Mouse (Mus musculus) regulatory T cell (primary cell): ENCODE measurements around the gene Zc3hc1.
"Not testable (repeated sequence)": the region's sequence is repeated elsewhere in the genome, so short reads cannot be mapped to it uniquely, and the experiment has no call there.

Source experiments
- in situ Hi-C: fragments of 300-600 bp; cut with MboI, MseI; formaldehyde crosslinking; loops from one replicate; pipeline ENCODE4 v1.15.1; 2025; ENCODE audit warnings: high pct_unique_total_duplicates

The Zc3hc1 gene

DNA sequence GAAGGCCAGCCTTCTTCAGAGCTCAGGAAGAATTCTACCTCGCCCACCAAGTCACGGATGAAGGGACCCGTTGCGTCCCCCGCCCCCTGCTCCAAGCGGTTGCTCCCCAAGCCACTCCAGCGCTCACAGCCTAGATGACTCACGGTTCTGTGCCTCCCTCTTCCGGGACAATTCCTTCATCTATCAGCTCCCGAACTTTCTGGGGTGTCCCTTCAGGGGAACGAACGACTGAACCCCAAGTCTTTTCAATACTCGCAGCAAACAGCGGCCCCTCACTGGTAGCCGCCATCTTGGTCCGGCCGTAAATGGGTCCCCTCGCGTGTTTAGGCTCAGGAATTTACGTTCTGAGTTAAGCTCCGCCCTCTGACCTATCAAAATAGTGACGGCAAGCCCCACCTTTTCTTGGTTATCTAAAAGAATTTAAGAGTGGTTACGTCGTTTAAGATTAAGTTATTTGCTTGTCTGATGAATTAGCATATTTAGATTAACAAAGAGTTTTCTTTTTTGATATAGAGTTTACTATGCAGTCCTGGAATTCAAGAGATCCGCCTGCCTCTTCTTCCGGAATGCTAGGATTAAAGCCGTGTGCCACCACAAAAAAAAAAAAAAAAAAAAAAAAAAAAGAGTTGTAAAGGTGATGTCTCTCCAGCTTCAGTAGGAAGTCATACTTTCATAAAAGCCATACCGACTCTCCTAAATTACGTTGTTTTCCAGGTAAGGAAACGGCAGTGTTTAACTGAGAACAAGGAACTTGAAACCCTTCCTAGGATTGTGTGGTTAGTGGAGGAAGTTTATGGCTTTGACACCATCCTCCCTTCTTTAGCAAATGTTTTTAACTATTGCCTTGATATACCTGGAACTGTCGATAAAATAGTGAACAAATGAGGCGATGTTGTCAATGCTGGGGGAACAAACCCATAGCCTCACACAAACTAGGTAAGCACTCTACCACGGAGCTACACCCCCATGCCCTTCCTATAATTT lies at the start of gene Zc3hc1:
Zc3hc1 (minus strand) TSS at position 315 of the 984 bp plus-strand sequence.
- in situ Hi-C loops: no loop called here

DNA sequence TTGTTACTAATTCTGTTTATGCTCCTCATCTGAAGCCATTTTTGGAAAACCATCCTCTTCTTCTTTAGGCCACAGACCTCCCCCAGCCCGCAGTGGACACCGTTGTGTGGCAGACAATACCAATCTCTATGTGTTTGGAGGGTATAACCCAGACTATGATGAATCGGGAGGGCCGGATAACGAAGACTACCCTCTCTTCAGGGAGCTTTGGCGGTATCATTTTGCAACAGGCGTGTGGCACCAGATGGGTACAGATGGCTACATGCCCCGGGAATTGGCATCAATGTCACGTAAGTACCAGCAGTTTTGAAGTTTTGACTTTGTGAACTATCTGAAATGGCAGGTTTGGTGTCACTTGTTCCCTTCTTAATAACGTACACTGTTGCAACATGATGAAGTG lies 48.7 kb upstream of the Zc3hc1 start:
- in situ Hi-C loops: no loop called here

DNA sequence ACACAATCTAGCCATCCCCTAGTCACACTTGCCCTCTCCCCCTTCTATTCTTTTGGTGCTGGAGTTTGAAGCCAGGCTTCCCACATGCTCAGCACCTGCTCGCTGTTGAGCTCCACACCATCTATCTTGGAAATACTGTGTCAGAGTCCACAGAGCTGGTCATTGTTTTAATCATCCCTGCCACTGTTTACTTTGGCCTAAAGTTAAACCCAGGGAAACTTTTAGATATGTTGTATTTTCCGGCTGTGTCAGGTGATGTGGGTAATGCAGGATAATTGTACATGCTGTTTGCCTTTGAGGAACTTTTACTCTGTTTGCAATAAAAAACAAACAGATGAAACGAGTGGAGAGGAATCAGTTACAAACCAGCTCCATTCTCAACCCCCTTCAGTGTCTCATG lies 46.2 kb upstream of the Zc3hc1 start:
- in situ Hi-C loops: no loop called here

DNA sequence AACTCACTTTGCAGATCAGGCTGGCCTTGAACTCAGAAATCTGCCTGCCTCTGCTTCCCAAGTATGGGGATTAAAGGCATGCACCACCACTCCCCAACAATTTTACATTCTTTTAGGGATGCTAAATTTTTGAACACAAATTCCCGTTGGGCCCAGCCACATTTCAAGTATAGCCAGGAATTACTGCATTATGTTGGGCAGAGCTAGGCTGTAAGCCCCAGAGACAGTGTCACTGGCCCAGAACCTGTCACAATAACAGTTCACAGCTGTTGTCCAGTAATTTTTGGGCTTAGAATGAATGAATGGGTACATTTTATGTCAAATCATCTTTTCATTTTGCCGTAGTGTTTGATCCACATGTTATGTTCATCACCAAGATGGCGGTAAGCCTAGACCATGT lies 45.6 kb upstream of the Zc3hc1 start:
- in situ Hi-C loops: no loop called here

DNA sequence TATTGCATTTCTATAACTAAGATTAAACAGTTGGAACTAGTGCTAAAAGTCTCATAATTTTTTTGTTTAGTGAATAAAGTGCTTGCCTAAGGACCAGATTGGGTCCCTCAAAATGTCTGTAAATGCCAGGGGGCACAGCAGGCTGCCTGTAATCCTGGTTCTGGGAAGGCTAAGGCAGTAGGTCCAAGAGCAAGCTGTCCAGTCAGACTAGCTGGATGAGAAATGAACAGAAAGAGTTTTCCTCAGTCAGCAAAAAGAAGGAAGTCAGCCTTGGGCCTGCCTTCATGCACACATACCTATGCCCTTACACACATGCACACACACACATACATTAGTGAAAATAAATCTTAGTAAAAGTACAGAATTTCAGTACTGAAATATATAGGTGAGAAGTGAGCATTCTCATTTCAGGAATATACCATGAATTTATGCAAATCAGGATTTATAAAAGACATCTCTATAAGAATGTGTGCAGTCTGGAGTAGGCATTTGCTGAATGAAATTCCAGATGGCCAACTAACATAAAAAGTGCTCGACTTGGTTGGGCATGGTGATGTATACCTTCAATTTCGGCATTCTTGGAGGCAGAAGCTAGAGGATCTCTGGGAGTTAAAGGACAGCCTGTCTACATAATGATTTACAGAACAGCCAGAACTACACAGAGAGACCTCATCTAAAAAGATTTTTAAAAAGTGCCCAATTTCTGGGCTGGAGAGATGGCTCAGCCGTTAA lies 41.8 kb upstream of the Zc3hc1 start:
- in situ Hi-C loops: no loop called here

DNA sequence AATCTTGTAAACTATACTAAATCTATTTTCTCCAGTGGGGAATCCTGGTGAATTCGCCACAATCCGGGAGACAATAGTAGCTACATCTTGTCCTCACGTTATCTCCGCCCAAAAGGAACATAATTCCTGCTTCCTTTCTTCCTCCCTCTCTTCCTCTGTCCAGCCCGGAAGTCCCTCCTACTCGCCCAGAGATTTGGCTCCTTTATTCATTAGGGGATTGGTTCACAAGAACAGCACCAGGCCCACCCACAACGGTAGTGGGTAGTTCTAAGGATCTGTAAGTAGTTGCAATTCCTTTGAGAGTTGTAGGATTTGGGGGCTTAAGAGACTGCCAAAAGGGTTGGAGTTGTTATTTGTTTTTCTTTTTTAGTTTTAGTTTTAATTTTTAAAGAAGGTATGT lies 26.0 kb upstream of the Zc3hc1 start:
- in situ Hi-C loops: loop anchor here (10.0 kb wide), 1 partner anchor 388 kb away; no protein-coding TSS in a partner anchor

DNA sequence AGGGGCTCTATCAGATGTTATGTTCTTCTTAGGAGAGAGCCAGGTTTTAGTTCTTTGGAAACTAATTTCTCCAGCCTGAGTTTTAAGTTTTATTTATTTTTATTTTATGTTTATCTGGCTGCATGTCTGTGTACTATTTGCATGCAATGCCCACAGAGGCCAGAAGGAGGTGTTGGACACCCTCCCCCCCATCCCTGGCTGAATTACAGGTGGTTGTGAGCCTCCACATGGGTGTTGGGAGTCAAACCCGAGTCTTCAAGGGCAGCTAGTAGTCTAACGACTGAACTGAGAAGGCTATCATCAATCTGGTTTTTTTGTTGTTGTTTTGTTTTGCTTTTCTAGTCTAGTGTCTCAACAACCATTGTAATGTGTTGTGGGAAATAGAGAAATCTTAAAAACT lies 25.3 kb upstream of the Zc3hc1 start:
- in situ Hi-C loops: loop anchor here (10.0 kb wide), 1 partner anchor 389 kb away; no protein-coding TSS in a partner anchor

DNA sequence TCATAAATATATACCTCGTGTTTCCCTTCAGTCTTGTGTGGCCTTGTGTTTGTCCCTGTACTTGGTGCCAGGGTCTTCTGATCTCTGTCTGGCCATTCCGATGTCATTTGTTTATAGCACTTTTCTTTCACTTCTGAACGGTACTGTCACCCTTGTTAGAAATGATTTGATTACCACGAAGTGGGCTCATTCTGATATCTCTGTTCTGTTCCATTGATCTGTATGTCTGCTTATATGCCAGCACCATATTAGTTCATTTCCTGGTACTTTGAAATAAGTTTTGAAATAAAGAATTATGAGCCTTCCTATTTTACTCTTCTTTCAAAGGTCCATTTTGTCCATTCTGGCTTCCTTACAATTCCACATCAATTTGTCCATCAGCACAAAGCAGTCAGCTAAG lies 20.5 kb upstream of the Zc3hc1 start:
- in situ Hi-C loops: loop anchor here (5.0 to 10.0 kb wide), 3 partner anchors 51 to 581 kb away; no protein-coding TSS in a partner anchor

DNA sequence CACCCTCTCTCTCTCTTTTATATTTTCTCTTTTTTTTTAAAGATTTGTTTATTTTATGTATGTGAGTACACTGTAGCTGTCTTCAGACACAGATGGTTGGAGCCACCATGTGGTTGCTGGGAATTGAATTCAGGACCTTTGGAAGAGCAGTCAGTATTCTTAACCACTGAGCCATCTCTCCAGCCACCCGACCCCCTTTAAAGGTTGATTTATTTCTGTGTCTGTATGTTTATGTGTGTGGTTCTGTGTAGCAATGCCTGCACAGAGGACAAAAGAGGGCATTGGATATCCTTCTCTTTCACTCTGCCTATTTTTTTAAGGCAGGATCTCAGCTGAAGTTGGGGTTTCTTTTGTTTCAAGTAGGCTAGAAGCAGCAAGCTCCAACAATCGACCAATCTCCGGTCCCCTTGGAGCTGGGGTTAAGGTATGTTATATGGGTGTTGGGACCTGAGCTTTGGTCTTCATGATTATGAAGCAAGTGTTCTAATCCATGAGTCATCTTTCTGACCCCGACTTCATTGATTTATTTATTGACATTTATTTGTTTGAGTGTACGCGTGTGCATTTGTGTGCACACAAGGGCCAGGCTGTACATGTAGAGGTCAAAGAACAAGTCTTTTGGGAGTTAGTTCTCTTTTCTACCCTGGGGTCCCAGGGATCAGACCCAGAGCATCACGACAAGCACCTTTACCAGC lies 18.7 kb upstream of the Zc3hc1 start:
- in situ Hi-C loops: loop anchor here (5.0 to 10.0 kb wide), 3 partner anchors 53 to 583 kb away; no protein-coding TSS in a partner anchor

DNA sequence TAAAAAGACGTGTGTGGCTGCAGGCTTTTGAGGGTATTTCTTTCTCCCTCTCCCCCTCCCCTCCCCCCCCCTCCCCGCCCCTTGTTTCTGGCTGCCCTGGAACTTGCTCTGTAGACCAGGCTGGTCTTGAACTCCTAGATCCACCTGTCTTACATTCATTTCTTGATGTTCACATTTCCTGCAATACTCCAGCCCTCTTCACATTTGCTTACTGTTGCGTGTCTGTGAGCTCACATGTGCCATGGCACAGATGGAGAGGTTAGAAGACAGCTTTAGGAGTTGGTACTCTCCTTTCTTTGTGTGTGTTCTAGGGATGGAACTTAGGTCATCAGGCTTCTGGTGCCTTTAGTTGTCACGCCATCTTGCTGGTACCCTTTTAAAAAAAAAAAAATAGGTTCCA lies 17.4 kb upstream of the Zc3hc1 start:
- in situ Hi-C loops: no loop called here

DNA sequence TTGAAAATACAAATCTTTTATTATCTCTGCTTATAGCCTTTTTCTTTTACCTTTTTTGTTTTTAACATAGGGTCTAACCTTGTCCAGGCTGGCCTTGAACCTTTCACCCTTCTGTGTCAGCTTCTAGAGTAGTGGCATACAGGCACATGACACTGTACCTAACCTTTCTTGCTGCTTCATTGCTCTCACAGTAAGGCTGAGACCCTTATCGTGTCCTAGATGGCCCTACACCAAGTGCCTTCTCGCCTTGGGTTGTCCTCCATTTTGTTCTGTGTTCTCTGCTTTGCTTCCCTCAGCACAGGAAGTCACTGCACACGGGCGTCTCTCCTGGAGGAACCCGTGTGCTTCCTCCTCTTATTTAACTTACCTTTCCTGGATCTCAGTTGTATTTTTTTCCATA lies 13.8 kb upstream of the Zc3hc1 start:
- in situ Hi-C loops: no loop called here

DNA sequence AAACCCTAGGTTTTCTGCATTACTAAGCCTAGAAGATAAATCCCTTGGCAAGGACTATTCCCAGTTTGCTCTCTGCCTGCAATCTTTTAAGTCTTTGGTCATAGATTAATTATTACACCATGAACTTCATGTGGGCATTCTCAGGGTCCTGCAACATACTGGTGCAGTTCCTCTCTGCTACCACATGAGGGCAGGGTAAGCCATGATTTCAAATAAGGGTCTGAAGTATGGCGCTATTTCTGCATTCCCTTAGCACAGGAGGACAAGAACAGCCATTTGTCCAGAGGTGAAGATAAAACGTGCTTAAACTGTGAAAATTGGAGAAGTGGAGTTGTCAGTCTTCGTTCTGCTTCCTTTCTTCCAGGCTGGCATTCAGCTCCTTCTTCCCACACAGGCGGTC lies 12.6 kb upstream of the Zc3hc1 start:
- in situ Hi-C loops: no loop called here

DNA sequence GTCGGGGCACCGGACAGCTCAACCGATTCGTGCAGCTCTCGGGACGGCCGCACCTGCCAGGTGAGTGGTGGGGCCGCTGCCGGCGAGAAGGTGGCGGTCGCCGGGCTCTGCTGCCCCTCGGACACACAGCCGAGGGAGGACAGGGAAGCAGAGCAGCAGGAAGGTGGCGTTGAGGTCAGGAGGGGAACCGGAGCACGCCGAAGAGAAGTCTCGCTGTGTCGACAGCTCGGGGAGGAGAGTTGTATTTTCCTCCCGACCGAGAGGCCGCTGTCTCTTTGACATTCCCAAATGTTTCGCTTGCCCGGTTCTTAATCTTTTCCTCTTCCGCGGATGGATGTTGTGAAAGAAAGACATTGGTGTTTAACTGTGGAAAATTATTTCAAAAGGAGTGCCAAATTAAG lies 11.3 kb upstream of the Zc3hc1 start:
- in situ Hi-C loops: no loop called here

DNA sequence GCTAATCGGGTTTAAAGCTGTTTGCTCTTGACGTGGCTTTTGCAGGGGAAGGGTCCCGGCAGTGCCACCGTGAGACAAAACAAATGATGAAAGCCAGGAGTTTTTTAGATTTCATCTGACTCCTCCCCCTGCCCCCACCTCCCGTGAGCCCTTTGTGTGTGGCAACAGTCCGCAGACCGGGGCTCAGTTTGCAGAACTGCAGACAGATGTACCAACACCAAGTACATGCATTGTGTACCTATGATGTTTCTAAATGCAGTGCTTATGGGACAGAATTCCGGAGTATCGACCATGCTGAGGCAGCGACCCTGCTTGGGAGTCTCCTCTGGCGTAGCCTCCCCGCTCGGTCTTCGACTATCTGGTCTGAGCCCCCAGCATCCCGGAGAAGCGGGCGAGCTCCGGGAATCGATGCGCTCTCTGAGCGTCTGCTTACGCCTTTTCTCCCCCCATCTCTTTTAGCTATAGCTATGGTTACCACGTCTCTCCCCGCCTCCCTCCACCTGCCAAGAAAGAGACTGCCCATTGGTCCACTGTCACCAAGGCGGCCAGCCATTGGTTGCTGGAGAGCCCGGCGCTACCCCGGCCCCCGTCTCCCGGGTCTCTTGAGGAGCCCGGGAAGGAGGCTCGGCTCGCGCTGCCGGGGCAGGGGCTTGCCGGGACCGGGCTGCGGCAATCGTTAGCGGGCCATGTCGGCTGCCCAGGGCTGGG lies 10.6 kb upstream of the Zc3hc1 start, which contains the start of gene Klhdc10:
Klhdc10 (plus strand) TSS at position 561 of the 708 bp plus-strand sequence.
- in situ Hi-C loops: no loop called here

DNA sequence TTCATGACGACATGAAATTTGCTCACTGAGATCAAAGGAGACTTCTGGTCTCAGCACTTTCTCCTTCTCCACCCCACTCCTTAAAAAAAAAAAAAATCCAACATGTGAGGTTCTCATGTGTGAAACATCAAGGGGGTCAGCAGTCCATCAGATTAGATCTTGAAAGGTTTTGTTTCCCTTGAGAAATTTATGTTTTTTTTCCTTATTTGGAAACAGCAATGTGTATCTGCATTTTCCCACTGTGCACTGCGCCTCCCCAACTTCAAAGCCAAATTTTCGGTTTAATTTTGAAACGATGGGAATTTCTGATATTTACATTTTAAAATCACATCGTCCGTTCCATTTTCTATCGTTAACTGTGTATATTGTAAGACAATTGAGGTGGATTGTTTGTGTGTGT lies 9.9 kb upstream of the Zc3hc1 start:
- in situ Hi-C loops: no loop called here

DNA sequence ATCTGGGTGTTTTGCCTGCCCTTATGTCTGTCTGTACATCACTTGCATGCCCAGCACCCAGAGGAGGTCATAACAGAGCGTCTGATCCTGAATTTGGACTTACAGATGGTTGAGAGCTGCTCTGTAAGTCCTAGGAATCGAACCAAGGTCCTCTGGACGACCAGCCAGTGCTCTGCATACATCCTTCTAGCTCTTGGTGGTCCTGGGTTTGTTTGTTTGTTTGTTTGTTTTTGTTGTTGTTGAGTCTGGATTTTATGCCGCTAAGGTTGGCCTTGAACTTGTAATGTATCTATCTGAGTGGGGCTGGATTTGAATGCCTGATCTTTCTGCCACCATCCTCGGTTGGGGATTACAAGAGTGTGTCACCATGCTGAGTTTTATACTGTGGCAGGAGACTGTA lies 9.3 kb upstream of the Zc3hc1 start:
- in situ Hi-C loops: no loop called here

DNA sequence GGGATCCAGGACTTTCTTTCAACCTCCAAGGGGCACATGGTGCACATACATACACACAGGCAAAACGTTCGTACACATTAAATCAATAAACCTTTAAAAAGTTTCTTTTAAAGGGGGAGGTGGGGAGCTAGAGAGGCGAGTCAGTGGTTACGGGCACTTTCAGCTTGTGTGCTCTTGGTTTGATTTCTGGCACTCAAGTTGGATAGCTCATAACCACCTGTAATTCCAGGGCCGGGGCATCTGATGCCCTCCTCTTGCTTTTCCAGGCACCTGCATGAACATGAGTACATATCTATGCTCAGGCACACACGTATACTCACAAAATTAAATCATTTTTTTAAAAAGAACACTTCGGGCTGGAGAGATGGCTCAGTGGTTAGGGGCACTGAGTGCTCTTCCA lies 1.2 kb upstream of the Zc3hc1 start:
- in situ Hi-C loops: no loop called here

DNA sequence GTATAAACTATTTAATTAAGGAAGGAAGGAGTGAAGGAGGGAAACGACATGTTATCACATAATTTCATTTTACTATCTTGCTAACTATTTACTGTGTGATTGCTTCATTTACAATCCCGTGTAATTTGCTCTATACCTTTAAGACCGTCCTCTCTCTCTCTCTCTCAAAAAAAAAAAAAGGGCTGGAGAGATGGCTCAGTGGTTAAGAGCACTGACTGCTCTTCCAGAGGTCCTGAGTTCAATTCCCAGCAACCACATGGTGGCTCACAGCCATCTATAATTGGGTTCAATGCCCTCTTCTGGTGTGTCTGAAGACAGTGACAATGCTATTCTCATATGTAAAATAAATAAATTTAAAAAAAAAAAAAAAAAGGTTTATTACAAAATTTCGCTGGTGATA lies 557 bp downstream of the Zc3hc1 start:
- in situ Hi-C loops: not testable (repeated sequence)

DNA sequence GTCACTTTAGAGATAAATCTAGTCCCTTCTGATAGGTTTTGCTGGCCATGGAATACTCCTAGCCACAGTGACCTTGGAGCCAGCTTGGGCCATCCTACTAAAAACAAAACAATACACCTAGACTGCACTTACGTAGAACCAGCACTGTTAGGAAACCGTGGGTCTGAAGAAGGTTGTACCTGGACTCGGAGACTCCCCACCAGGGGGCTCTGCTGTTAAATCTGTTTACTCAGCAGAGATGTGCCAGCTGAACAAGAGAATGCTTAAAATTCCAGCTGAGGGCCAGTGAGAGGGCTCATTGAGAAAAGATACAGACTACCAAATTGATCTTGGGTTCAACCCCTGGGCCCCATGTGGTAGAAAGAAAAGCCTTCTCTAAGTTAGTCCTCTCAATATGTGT lies 9.7 kb downstream of the Zc3hc1 start:
- in situ Hi-C loops: no loop called here

DNA sequence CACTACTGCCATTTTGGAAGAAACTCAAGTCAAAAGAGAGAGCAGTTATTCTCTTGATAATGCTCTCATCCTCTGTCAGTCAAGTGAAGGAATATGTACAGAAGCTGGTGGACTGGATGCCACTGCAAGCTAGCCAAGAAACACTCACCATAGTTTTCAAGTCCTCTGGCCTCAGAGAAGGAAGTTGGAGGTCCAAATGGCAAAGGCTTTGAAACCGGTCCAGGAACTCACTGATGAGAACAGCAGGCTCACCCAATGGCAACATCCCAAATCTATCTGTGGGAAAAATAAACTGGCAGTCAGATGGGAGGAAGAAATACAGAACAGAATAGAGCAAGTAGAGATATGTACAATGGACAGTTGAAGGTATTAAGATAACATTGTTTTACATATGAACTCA lies 15.0 kb downstream of the Zc3hc1 start:
- in situ Hi-C loops: no loop called here
